Mouse (Mus musculus) megakaryocyte, embryonic 14.5 days (primary cell): Measurements from ENCODE around the gene Tspyl3.

Experiments
- FLI1 ChIP-seq: IDR thresholded peaks from 2 replicates; pipeline ENCODE4 v1.6.1; 2012; ENCODE audit warnings: low read length, inconsistent platforms, mixed read lengths
- GATA1 ChIP-seq: IDR thresholded peaks from 3 replicates; pipeline ENCODE4 v1.6.1; 2012; ENCODE audit warnings: mixed read lengths, low read length, inconsistent platforms, borderline replicate concordance

GRCm38 (mm10) chr2:153209286-153209685 lies 16.0 kb downstream of the Tspyl3 start:
- TF ChIP-seq FLI1 (no peak), GATA1 (no peak)
